Mouse (Mus musculus) spleen, adult 2 months (tissue): ENCODE data around the gene Spag9. TPM values are rescaled to one million over a fixed set of nuclear protein-coding genes. Genes with fewer than 3 reads are reported as not detected.

Source experiments
- DNase-seq, 2 experiments: peaks; one replicate each; pipeline versions ENCODE4 v3.0.0 to v3.0.0-alpha.2; 2012 to 2021; ENCODE audit warnings: low spot score in 2 of 2, low read depth in 1 of 2
- H3K27ac ChIP-seq: fragments of 200-500 bp; 2 replicates; pipeline ENCODE4 v1.5.1; 2012; ENCODE audit warnings: low read length, inconsistent platforms; ENCODE audit not compliant: insufficient read depth
- H3K27me3 ChIP-seq: fragments of 200-500 bp; 2 replicates; pipeline ENCODE4 v1.6.1; 2012; ENCODE audit warnings: mild to moderate bottlenecking, moderate library complexity, low read length, inconsistent platforms; ENCODE audit not compliant: control insufficient read depth, insufficient read depth
- H3K36me3 ChIP-seq: fragments of 200-500 bp; 2 replicates; pipeline ENCODE4 v1.6.1; 2012; ENCODE audit warnings: mild to moderate bottlenecking, low read length, inconsistent platforms; ENCODE audit not compliant: control insufficient read depth, insufficient read depth
- H3K4me1 ChIP-seq: fragments of 200-500 bp; 2 replicates; pipeline ENCODE4 v1.6.1; 2011; ENCODE audit warnings: inconsistent platforms; ENCODE audit not compliant: control insufficient read depth, insufficient read depth, insufficient read length
- H3K4me3 ChIP-seq: fragments of 200-500 bp; 2 replicates; pipeline ENCODE4 v1.5.1; 2011; ENCODE audit warnings: mild to moderate bottlenecking, inconsistent platforms; ENCODE audit not compliant: insufficient read depth, insufficient read length; ENCODE audit errors: extremely low read depth
- CTCF ChIP-seq: fragments of 200-500 bp; IDR thresholded peaks from 2 replicates; pipeline ENCODE4 v1.5.1; 2011; ENCODE audit warnings: mild to moderate bottlenecking, inconsistent platforms; ENCODE audit not compliant: insufficient read depth, insufficient read length, insufficient replicate concordance; ENCODE audit errors: extremely low read depth
- POLR2A ChIP-seq: fragments of 200-500 bp; IDR thresholded peaks from 2 replicates; pipeline ENCODE4 v1.6.1; 2011; ENCODE audit warnings: low read depth, low read length, inconsistent platforms
- WGBS: fragments of 180-500 bp; shearing (Covaris S2); methylation state at CpG from one replicate; pipeline ENCODE4 v1.1.7; 2018; 5-methylcytosine and 5-hydroxymethylcytosine counted together
- polyA plus RNA-seq: library from polyadenylated mRNA; depleted of rRNA; stranded (reverse); fragments of >200 nt; gene quantifications from 2 replicates; pipeline ENCODE4 v1.2.3, GENCODE M21; 2012

Gene Spag9
- polyA plus RNA-seq, 1 experiment = 14.8 TPM

- Histone ChIP-seq H3K27me3 (no peaks in the 10 kb centered on the region), H3K36me3 (no peaks in the 10 kb centered on the region), H3K4me1 (no peaks in the 10 kb centered on the region), H3K27ac (no peak overlapping the region), H3K4me3 (no peak overlapping the region)
- no peak for DNase-seq
- no peak for TF ChIP-seq CTCF
- no peak for TF ChIP-seq POLR2A
- WGBS = 78% methylated on average over 4 of the region's 4 CpGs
Observed at GRCm38 (mm10) chr11:94130118-94131095, 134.5 kb downstream of the Spag9 start.

GRCm38 (mm10) chr11:94133344-94133955 lies 137.6 kb downstream of the Spag9 start:
- no peak overlapping the region for H3K4me3 ChIP-seq

GRCm38 (mm10) chr11:94134076-94134838 lies 138.4 kb downstream of the Spag9 start:
- WGBS = 75% methylated on average over 18 of the region's 18 CpGs

More at GRCm38 (mm10) chr11:94133344-94133955, 137.6 kb downstream of the Spag9 start:
- peak; percentile 63 to 78 for DNase-seq
- TF ChIP-seq CTCF (peak; percentile 96), POLR2A (no peak)
- H3K4me1 ChIP-seq = no peaks in the 10 kb centered on the region
- 12% methylated on average over 11 of the region's 11 CpGs for WGBS
- H3K27ac ChIP-seq = no peak overlapping the region
- H3K27me3 ChIP-seq = no peaks in the 10 kb centered on the region
- no peaks in the 10 kb centered on the region for H3K36me3 ChIP-seq

GRCm38 (mm10) chr11:94135581-94136001 lies 139.7 kb downstream of the Spag9 start:
- WGBS = 82% methylated on average over 8 of the region's 8 CpGs
- Histone ChIP-seq H3K27me3 (no peaks in the 10 kb centered on the region), H3K4me1 (no peaks in the 10 kb centered on the region), H3K36me3 (no peaks in the 10 kb centered on the region), H3K4me3 (no peak overlapping the region), H3K27ac (no peak overlapping the region)
- no peak for DNase-seq
- TF ChIP-seq POLR2A (no peak), CTCF (no peak)

More at GRCm38 (mm10) chr11:94134076-94134838, 138.4 kb downstream of the Spag9 start:
- Histone ChIP-seq H3K36me3 (no peaks in the 10 kb centered on the region), H3K27ac (no peak overlapping the region), H3K4me3 (no peak overlapping the region), H3K27me3 (no peaks in the 10 kb centered on the region), H3K4me1 (no peaks in the 10 kb centered on the region)
- no peak for DNase-seq
- TF ChIP-seq CTCF (no peak), POLR2A (no peak)

- no peaks in the 10 kb centered on the region for H3K27me3 ChIP-seq
- no peaks in the 10 kb centered on the region for H3K4me1 ChIP-seq
- no peaks in the 10 kb centered on the region for H3K36me3 ChIP-seq
- WGBS = 90% methylated on average over 7 of the region's 7 CpGs
- DNase-seq = no peak
- no peak overlapping the region for H3K4me3 ChIP-seq
- H3K27ac ChIP-seq = no peak overlapping the region
- TF ChIP-seq POLR2A = no peak
- no peak for TF ChIP-seq CTCF
Observed at GRCm38 (mm10) chr11:94136656-94137055, 140.8 kb downstream of the Spag9 start.

- TF ChIP-seq CTCF (no peak), POLR2A (no peak)
- no peaks in the 10 kb centered on the region for H3K4me1 ChIP-seq
- no peaks in the 10 kb centered on the region for H3K27me3 ChIP-seq
- no peak for DNase-seq
- WGBS = 89% methylated on average over 14 of the region's 14 CpGs
- no peak overlapping the region for H3K4me3 ChIP-seq
- H3K27ac ChIP-seq = no peak overlapping the region
- no peaks in the 10 kb centered on the region for H3K36me3 ChIP-seq
Observed at GRCm38 (mm10) chr11:94137326-94138061, 141.6 kb downstream of the Spag9 start.
